Mouse (Mus musculus) lung, postnatal 0 days (tissue): ENCODE data around the gene Psg16. TPM values are rescaled to one million over a fixed set of nuclear protein-coding genes. Genes with fewer than 3 reads are reported as not detected.
A peak's percentile ranks its signal among the peaks of the same experiment; 100 is the strongest.

Experiments
- ATAC-seq: fragments of 200-750 bp; cut with Nextera tagmentation; 2 replicates; pipeline ENCODE4 v1.8.0; 2017; ENCODE audit warnings: moderate library complexity
- DNase-seq: peaks from one replicate; pipeline ENCODE4 v3.0.0-alpha.2; 2016; ENCODE audit warnings: low spot score
- H3K27ac ChIP-seq: fragments of 300-500 bp; sonication (generic); 2 replicates; pipeline ENCODE4 v1.5.1; 2014; ENCODE audit warnings: antibody characterized with exemption, mild to moderate bottlenecking, low read length, mixed read lengths
- H3K27me3 ChIP-seq: fragments of 300-500 bp; sonication (generic); replicated peaks from 2 replicates; pipeline ENCODE4 v1.6.1; 2014; ENCODE audit warnings: low read length, mixed read lengths; ENCODE audit not compliant: insufficient read depth
- H3K36me3 ChIP-seq: fragments of 300-500 bp; sonication (generic); 2 replicates; pipeline ENCODE4 v1.6.1; 2014; ENCODE audit warnings: low read length, mixed read lengths; ENCODE audit not compliant: insufficient read depth
- H3K4me1 ChIP-seq: fragments of 300-500 bp; sonication (generic); 2 replicates; pipeline ENCODE4 v1.6.1; 2014; ENCODE audit warnings: antibody characterized with exemption, low read depth, low read length, mixed read lengths; ENCODE audit not compliant: insufficient read depth
- H3K4me2 ChIP-seq: fragments of 300-500 bp; sonication (generic); replicated peaks from 2 replicates; pipeline ENCODE4 v1.6.1; 2014; ENCODE audit warnings: low read depth, mild to moderate bottlenecking, low read length, moderate library complexity, mixed read lengths
- H3K4me3 ChIP-seq: fragments of 300-500 bp; sonication (generic); 2 replicates; pipeline ENCODE4 v1.5.1; 2014; ENCODE audit warnings: low read depth, low read length
- H3K9ac ChIP-seq: fragments of 300-500 bp; sonication (generic); replicated peaks from 2 replicates; pipeline ENCODE4 v1.6.1; 2014; ENCODE audit warnings: low read depth, mild to moderate bottlenecking
- H3K9me3 ChIP-seq: fragments of 300-500 bp; sonication (generic); 2 replicates; pipeline ENCODE4 v1.6.1; 2016; ENCODE audit warnings: low read length, mixed read lengths
- CTCF ChIP-seq: IDR thresholded peaks from 2 replicates; pipeline ENCODE4 v1.5.1; 2016; ENCODE audit warnings: antibody characterized with exemption, mild to moderate bottlenecking
- EP300 ChIP-seq: IDR thresholded peaks from 2 replicates; pipeline ENCODE4 v1.6.1; 2016; ENCODE audit warnings: antibody characterized with exemption, mild to moderate bottlenecking, control low read depth
- WGBS: fragments of 180-500 bp; shearing (Covaris S2); extraction: QIAGEN DNeasy Blood & Tissue Kit; methylation state at CpG from one replicate; pipeline ENCODE4 v1.1.7; 2014; 5-methylcytosine and 5-hydroxymethylcytosine counted together
- polyA plus RNA-seq: library from polyadenylated mRNA; unstranded; fragments of >200 nt; fragmentation: Nextera tagmentation; extraction: Ambion mirVana; gene quantifications from 2 replicates; pipeline ENCODE4 v1.2.1, GENCODE M21; 2015

Gene Psg16
- polyA plus RNA-seq, 1 experiment from 2014 or later, result 0.21 TPM

- DNase-seq (no peak), ATAC-seq (no peak)
- Histone ChIP-seq H3K9me3 (no peaks in the 10 kb centered on the region), H3K4me3 (peak overlapping the region; percentile 59; the same call in 1 of the 2 replicates), H3K9ac (peak overlapping the region; percentile 73), H3K27me3 (no peaks in the 10 kb centered on the region), H3K4me1 (peaks cover 24% of the 10 kb centered on the region), H3K27ac (peak overlapping the region; percentile 96), H3K4me2 (peak overlapping the region; percentile 74), H3K36me3 (no peaks in the 10 kb centered on the region)
- TF ChIP-seq CTCF (no peak), EP300 (no peak; the same call in 1 of the 2 replicates)
- WGBS, result 27% methylated on average over 3 of the region's 3 CpGs
These were observed 14.4 kb upstream of the Psg16 start for GRCm38 (mm10) chr7:17059463-17059844.

DNA sequence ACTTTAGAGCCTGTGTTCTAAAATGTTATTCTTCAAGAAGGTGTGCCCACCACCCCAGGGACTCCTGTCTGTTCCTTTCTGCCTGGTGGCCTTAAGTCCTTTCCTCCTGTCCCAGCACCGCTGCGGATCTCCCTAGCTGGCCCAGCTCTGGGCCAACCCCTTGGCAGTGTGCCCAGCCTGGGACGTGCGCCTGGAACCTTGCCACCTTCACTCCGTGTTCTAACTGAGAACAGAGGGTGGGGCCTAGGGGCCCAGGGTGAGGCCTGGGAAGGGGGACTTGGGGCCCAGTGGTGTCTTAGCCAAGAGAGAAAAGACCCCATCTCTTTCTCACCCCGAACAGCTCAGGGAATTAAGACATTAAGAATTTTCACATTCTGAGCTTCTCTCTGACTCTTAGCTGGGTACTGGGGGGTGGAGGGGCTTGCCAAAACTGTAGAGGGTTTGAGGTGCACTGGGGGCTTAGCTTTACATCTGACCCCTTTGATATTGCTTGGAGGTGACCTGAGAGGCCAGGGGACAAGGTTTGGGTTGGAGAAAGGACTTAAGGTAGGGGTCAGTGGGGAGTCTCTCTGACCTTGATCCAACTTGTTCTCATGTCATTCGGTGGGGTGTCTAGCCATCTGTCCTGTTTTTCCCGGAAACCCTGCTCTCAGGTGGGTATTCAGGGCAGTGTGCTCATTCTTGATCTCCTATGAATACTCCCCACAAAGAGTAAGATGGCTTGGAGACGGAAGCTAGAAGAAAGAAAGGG lies 13.6 kb upstream of the Psg16 start:
- WGBS, result 8% methylated on average over 9 of the region's 9 CpGs
- peak overlapping the region; percentile 73 for H3K9ac ChIP-seq
- peak; percentile 98 for DNase-seq

DNA sequence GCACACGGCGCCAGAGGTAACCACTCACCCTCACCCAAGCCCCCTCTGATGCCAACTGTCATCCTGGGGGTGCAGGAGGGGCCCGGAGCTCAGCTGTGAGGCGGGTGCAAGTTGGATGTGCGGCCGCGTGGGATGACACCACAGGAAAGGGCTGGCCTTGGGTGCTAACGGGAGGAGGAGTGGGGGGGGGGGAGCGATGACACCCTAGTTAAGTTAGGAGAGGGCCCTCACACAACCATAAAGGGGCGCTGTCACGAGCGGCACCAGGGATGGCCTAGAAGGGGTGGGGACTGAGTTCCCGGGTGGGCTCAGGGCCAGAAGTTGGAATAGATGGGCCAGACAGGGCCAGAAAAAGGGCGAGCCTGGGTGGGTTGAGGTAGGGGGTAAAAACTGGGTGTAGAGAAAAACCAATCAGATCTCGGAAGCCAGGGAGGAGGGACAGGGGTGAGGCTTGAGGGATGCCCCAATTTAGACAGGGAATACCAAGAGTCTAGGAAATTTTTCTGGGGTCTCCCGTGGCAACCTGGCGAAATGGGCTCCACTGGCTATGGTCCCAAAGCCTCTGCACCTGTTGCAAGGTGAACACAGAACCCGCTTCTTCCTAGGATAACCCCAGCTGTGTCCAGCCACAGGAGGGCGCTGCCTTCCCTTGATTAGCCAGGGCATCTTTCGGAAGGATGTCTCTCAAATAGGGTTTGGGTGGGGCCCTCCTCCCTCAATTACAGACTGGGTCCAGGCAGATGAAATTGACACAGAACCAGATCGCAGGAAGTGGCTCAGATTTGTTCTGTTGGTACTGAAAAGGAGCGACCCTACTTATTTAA lies 12.8 kb upstream of the Psg16 start:
- Histone ChIP-seq H3K27ac (peak overlapping the region; percentile 96), H3K36me3 (no peaks in the 10 kb centered on the region), H3K9ac (peak overlapping the region; percentile 73), H3K4me3 (peak overlapping the region; percentile 59), H3K4me2 (peak overlapping the region; percentile 74), H3K9me3 (no peaks in the 10 kb centered on the region), H3K27me3 (no peaks in the 10 kb centered on the region), H3K4me1 (peaks cover 24% of the 10 kb centered on the region)
- DNase-seq (peak; percentile 91), ATAC-seq (peak; percentile 16)
- WGBS, result 21% methylated on average over 21 of the region's 22 CpGs
- TF ChIP-seq CTCF (peak; percentile 77), EP300 (no peak; the same call in none of the 2 replicates)

More for the DNA sequence above, 13.6 kb upstream of the Psg16 start:
- peak overlapping the region; percentile 59 for H3K4me3 ChIP-seq
- peak overlapping the region; percentile 74 for H3K4me2 ChIP-seq
- H3K9me3 ChIP-seq, result no peaks in the 10 kb centered on the region
- peaks cover 24% of the 10 kb centered on the region for H3K4me1 ChIP-seq
- TF ChIP-seq CTCF (no peak), EP300 (peak; percentile 83)
- no peaks in the 10 kb centered on the region for H3K36me3 ChIP-seq
- peak overlapping the region; percentile 96 for H3K27ac ChIP-seq
- ATAC-seq, result peak; percentile 32
- H3K27me3 ChIP-seq, result no peaks in the 10 kb centered on the region

DNA sequence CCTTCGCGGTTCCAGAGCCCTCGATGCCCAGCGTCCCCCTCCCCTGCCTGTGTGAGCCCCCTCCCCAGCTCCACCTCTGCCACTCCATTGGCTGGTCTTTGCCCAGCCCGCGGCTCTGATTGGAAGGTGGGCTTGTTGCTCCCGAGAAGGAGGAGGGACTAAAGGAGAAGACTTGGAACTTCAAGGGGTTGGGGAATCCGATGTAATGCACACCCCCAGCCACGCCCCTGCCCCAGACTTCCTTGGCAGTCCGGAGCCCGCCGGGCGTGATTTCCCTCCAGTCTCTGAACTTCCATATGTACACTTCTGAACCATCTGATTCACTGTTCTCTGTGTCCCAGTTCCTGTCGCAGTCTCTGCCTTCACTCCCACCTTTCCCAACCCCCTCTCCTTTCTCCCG lies 11.5 kb upstream of the Psg16 start, which contains the start of gene Hif3a:
Gene Hif3a (minus strand): TSS at position 39 of the 400 bp plus-strand sequence.
- no peak for TF ChIP-seq CTCF
- TF ChIP-seq EP300, result no peak
- under 1% methylated on average over 15 of the region's 15 CpGs for WGBS
- Histone ChIP-seq H3K27me3 (no peaks in the 10 kb centered on the region), H3K9me3 (no peaks in the 10 kb centered on the region), H3K4me1 (peaks cover 18% of the 10 kb centered on the region), H3K9ac (peak within 1 kb of the TSS; percentile 73), H3K4me3 (peak within 1 kb of the TSS; percentile 59), H3K27ac (peak within 1 kb of the TSS; percentile 96), H3K4me2 (peak within 1 kb of the TSS; percentile 74), H3K36me3 (no peaks in the 10 kb centered on the region)
- ATAC-seq, result peak; percentile 49
- peak; percentile 99 for DNase-seq

GRCm38 (mm10) chr7:17062845-17063244 lies 11.0 kb upstream of the Psg16 start:
- ATAC-seq, result peak; percentile 4
- TF ChIP-seq CTCF, result no peak
- peak; percentile 83 for TF ChIP-seq EP300

DNA sequence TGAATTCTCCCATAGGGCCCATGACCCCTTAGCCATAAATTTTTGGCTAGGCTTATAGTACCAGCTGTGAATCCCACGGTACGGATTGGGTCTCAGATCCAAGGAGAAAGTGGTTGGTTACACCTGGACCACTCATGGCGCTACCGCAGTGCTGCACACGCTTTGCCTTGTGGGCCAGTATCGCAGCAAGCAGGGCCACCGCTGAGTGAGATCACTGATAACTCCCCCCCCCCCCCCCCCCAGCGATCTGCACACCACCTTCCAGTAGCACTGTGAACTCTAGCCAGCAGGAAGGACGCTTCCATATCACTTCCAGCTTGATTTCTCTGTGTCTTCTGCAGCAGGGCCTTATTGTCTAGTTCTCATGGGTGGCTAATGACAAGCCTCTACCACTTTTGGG lies 8.2 kb upstream of the Psg16 start:
- WGBS, result 77% methylated on average over 8 of the region's 9 CpGs
- Histone ChIP-seq H3K27ac (no peak overlapping the region), H3K27me3 (no peaks in the 10 kb centered on the region), H3K36me3 (no peaks in the 10 kb centered on the region), H3K4me2 (no peak overlapping the region), H3K9me3 (no peaks in the 10 kb centered on the region), H3K9ac (no peak overlapping the region), H3K4me1 (no peaks in the 10 kb centered on the region; the same call in 1 of the 2 replicates), H3K4me3 (no peak overlapping the region)
- ATAC-seq, result no peak
- DNase-seq, result no peak
- no peak for TF ChIP-seq EP300
- no peak for TF ChIP-seq CTCF

More at GRCm38 (mm10) chr7:17062845-17063244, 11.0 kb upstream of the Psg16 start:
- peak overlapping the region; percentile 96 for H3K27ac ChIP-seq
- peak overlapping the region; percentile 59 for H3K4me3 ChIP-seq
- no peaks in the 10 kb centered on the region for H3K27me3 ChIP-seq
- no peaks in the 10 kb centered on the region for H3K36me3 ChIP-seq
- H3K9ac ChIP-seq, result peak overlapping the region; percentile 73
- WGBS, result 3% methylated on average over 11 of the region's 11 CpGs
- peaks cover 15% of the 10 kb centered on the region for H3K4me1 ChIP-seq
- peak overlapping the region; percentile 74 for H3K4me2 ChIP-seq
- peak; percentile 90 for DNase-seq
- H3K9me3 ChIP-seq, result no peaks in the 10 kb centered on the region
